Mouse (Mus musculus): ENCODE measurements around the gene Olfr1371. TPM values are rescaled to one million over a fixed set of nuclear protein-coding genes. Genes with fewer than 3 reads are reported as not detected.
"Not testable (repeated sequence)": the region's sequence is repeated elsewhere in the genome, so short reads cannot be mapped to it uniquely, and the experiment has no call there.

The Olfr1371 gene
- polyA plus RNA-seq, 1 experiment from 2014 or later, result not detected

DNA sequence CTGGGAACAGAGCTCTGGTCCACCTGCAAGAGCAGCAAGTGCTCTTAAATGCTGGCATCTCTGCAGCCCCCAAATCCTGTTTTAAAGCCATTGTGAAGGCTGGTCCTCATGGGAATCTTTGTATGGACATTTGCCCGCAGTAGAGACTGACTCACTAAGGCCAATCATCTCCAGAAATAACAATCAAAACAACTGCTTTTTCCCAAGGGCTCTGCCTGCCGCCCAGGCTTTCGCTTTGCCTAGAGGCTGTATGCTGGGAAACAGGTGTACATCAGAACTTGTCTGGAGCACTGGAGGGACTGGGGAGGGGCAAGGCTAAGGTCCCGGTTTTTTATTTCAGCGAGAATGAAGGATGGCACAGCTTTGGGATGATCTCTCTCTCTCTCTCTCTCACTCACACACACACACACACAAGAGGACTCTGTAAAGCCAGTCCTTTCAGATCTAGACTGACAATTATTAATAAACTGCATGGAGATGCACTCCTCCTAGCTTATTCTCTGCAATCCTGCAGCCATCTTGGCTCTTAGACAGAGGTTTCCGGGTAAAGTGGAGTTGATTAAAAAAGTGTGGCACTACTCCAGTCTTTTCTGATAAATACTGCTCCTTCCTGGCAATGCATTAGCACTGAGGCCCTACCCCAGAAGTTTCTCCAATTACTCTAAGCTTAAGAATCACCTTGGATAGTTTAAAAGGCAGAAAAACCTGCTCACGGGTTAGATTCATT, 15.1 kb upstream of the Olfr1371 start:
- Histone ChIP-seq H3K4me2 (ENCODE audit: low read depth, low read length) (no peak overlapping the region), H3K27me3 (ENCODE audit: control insufficient read depth, insufficient read depth, low read length) (no peaks in the 10 kb centered on the region), H3K9me3 (replicated peaks; ENCODE audit: control insufficient read depth, low read length) (no peaks in the 10 kb centered on the region), H3K4me3 (ENCODE audit: low read length) (no peak overlapping the region), H3K27ac (ENCODE audit: low read length) (no peak overlapping the region), H3K36me3 (ENCODE audit: control insufficient read depth, insufficient read depth) (no peaks in the 10 kb centered on the region), H3K4me1 (ENCODE audit: control insufficient read depth, insufficient read depth, low read length) (peaks cover 16% of the 10 kb centered on the region), H3K9ac (ENCODE audit: low read length) (no peak overlapping the region)
- WGBS, result 68% methylated on average over 7 of the region's 7 CpGs
- no peak for ATAC-seq (replicated peaks; ENCODE audit: extremely low read depth, insufficient read depth, low FRiP score)

GRCm38 (mm10) chr11:52227466-52228226, 13.9 kb upstream of the Olfr1371 start:
- Histone ChIP-seq H3K9me3 (replicated peaks; ENCODE audit: control insufficient read depth, low read length) (no peaks in the 10 kb centered on the region), H3K27ac (ENCODE audit: low read length) (no peak overlapping the region), H3K4me1 (ENCODE audit: control insufficient read depth, insufficient read depth, low read length) (peaks cover 6% of the 10 kb centered on the region; the same call in 1 of the 2 replicates), H3K36me3 (ENCODE audit: control insufficient read depth, insufficient read depth) (no peaks in the 10 kb centered on the region), H3K27me3 (ENCODE audit: control insufficient read depth, insufficient read depth, low read length) (no peaks in the 10 kb centered on the region), H3K4me2 (ENCODE audit: low read depth, low read length) (no peak overlapping the region), H3K9ac (ENCODE audit: low read length) (no peak overlapping the region), H3K4me3 (ENCODE audit: low read length) (no peak overlapping the region)
- WGBS, result 73% methylated on average over 13 of the region's 13 CpGs
- no peak for ATAC-seq (replicated peaks; ENCODE audit: extremely low read depth, insufficient read depth, low FRiP score)

GRCm38 (mm10) chr11:52227053-52227452, 13.3 kb upstream of the Olfr1371 start:
- Histone ChIP-seq H3K9me3 (replicated peaks; ENCODE audit: control insufficient read depth, low read length) (no peaks in the 10 kb centered on the region), H3K9ac (ENCODE audit: low read length) (no peak overlapping the region), H3K27ac (ENCODE audit: low read length) (no peak overlapping the region), H3K4me1 (ENCODE audit: control insufficient read depth, insufficient read depth, low read length) (peaks cover 6% of the 10 kb centered on the region; the same call in 1 of the 2 replicates), H3K4me2 (ENCODE audit: low read depth, low read length) (no peak overlapping the region), H3K27me3 (ENCODE audit: control insufficient read depth, insufficient read depth, low read length) (no peaks in the 10 kb centered on the region), H3K36me3 (ENCODE audit: control insufficient read depth, insufficient read depth) (no peaks in the 10 kb centered on the region), H3K4me3 (ENCODE audit: low read length) (no peak overlapping the region)
- ATAC-seq (replicated peaks; ENCODE audit: extremely low read depth, insufficient read depth, low FRiP score), result no peak
- 75% methylated on average over 3 of the region's 3 CpGs for WGBS

- ATAC-seq (replicated peaks; ENCODE audit: extremely low read depth, insufficient read depth, low FRiP score), result no peak
- no peak overlapping the region for H3K9ac ChIP-seq (ENCODE audit: low read length)
- WGBS, result 51% methylated on average over 3 of the region's 3 CpGs
- H3K4me3 ChIP-seq (ENCODE audit: low read length), result no peak overlapping the region
- H3K27me3 ChIP-seq (ENCODE audit: control insufficient read depth, insufficient read depth, low read length), result no peaks in the 10 kb centered on the region
- no peak overlapping the region for H3K4me2 ChIP-seq (ENCODE audit: low read depth, low read length)
- no peaks in the 10 kb centered on the region for H3K9me3 ChIP-seq (replicated peaks; ENCODE audit: control insufficient read depth, low read length)
- H3K4me1 ChIP-seq (ENCODE audit: control insufficient read depth, insufficient read depth, low read length), result peaks cover 6% of the 10 kb centered on the region; the same call in 1 of the 2 replicates
- no peaks in the 10 kb centered on the region for H3K36me3 ChIP-seq (ENCODE audit: control insufficient read depth, insufficient read depth)
- H3K27ac ChIP-seq (ENCODE audit: low read length), result no peak overlapping the region
These were observed 12.3 kb upstream of the Olfr1371 start for GRCm38 (mm10) chr11:52225986-52226599.

GRCm38 (mm10) chr11:52223968-52224682, 10.3 kb upstream of the Olfr1371 start:
- Histone ChIP-seq H3K4me1 (ENCODE audit: control insufficient read depth, insufficient read depth, low read length) (0 out of 2 replicates have a peak, but pooled peaks cover 3% of the 10 kb centered on the region), H3K36me3 (ENCODE audit: control insufficient read depth, insufficient read depth) (no peaks in the 10 kb centered on the region), H3K27ac (ENCODE audit: low read length) (no peak overlapping the region), H3K27me3 (ENCODE audit: control insufficient read depth, insufficient read depth, low read length) (no peaks in the 10 kb centered on the region), H3K4me3 (ENCODE audit: low read length) (peak overlapping the region; percentile 36), H3K9ac (ENCODE audit: low read length) (peak overlapping the region; percentile 38; the same call in 1 of the 2 replicates), H3K9me3 (replicated peaks; ENCODE audit: control insufficient read depth, low read length) (no peaks in the 10 kb centered on the region), H3K4me2 (ENCODE audit: low read depth, low read length) (peak overlapping the region; percentile 69)
- ATAC-seq (replicated peaks; ENCODE audit: extremely low read depth, insufficient read depth, low FRiP score), result no peak
- 7% methylated on average over 19 of the region's 19 CpGs for WGBS

DNA sequence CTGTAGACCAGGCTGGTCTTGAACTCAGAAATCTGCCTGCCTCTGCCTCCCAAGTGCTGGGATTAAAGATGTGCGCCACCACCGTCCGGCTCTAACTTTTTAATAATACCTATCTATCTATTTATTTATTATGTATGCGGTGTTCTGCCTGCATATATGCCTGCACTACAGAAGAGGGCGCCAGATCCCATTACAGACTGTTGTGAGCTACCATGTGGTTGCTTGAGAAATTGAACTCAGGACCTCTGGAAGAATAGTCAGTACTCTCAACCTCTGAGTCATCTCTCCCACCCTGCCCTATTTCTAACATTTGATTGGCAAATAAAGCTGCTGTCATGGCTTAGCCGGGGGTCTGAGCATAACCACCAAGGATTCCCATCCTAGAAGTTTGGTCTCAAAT, 9.1 kb upstream of the Olfr1371 start:
- 0 out of 2 replicates have a peak, but pooled peaks cover 3% of the 10 kb centered on the region for H3K4me1 ChIP-seq (ENCODE audit: control insufficient read depth, insufficient read depth, low read length)
- H3K27me3 ChIP-seq (ENCODE audit: control insufficient read depth, insufficient read depth, low read length), result no peaks in the 10 kb centered on the region
- no peak overlapping the region for H3K4me2 ChIP-seq (ENCODE audit: low read depth, low read length)
- H3K36me3 ChIP-seq (ENCODE audit: control insufficient read depth, insufficient read depth), result no peaks in the 10 kb centered on the region
- no peak for ATAC-seq (replicated peaks; ENCODE audit: extremely low read depth, insufficient read depth, low FRiP score)
- H3K27ac ChIP-seq (ENCODE audit: low read length), result no peak overlapping the region
- WGBS, result 72% methylated on average over 6 of the region's 6 CpGs
- H3K9me3 ChIP-seq (replicated peaks; ENCODE audit: control insufficient read depth, low read length), result no peaks in the 10 kb centered on the region
- no peak overlapping the region for H3K9ac ChIP-seq (ENCODE audit: low read length)
- H3K4me3 ChIP-seq (ENCODE audit: low read length), result no peak overlapping the region

DNA sequence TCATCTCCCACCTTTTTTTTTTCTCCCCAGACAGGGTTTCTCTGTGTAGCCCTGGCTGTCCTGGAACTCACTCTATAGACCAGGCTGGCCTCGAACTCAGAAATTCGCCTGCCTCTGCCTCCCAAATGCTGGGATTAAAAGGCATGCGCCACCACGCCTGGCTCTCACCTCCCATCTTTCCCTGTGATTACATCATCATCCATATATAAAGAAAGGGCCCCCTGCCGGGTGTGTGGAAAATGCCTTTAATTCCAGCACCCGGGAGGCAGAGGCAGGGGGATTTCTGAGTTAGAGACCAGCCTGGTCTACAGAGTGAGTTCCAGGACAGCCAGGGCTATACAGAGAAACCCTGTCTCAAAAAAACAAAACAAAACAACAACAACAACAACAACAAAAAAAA, 8.1 kb upstream of the Olfr1371 start:
- H3K4me2 ChIP-seq (ENCODE audit: low read depth, low read length); H3K4me3 ChIP-seq (ENCODE audit: low read length); H3K4me1 ChIP-seq (ENCODE audit: control insufficient read depth, insufficient read depth, low read length); ATAC-seq (replicated peaks; ENCODE audit: extremely low read depth, insufficient read depth, low FRiP score); H3K36me3 ChIP-seq (ENCODE audit: control insufficient read depth, insufficient read depth); H3K9me3 ChIP-seq (replicated peaks; ENCODE audit: control insufficient read depth, low read length); H3K27ac ChIP-seq (ENCODE audit: low read length); H3K9ac ChIP-seq (ENCODE audit: low read length); H3K27me3 ChIP-seq (ENCODE audit: control insufficient read depth, insufficient read depth, low read length): not testable (repeated sequence)
- WGBS, result 77% methylated on average over 6 of the region's 6 CpGs

DNA sequence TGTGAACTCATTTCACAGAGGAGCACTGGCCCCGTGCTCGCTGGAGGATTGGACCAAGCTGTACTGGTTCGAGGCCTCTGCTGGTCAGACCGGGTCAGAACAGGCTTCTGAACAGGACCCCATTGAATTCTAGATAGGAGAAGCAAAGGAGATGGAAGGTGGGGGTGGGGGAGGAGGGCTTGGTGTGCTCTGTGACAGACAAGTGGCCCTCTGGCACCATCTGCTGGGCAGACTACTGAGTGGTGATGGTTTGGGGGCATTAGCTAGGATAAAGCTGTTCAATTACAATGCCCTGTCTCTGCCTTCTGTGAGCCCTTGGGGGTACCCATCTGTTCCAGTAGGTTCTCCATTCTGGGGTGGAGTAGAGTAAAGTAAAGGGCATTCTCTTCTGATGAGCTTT, 6.5 kb upstream of the Olfr1371 start:
- WGBS, result 9% methylated on average over 4 of the region's 4 CpGs

More for the DNA sequence above, 6.5 kb upstream of the Olfr1371 start:
- H3K27me3 ChIP-seq (ENCODE audit: control insufficient read depth, insufficient read depth, low read length), result no peaks in the 10 kb centered on the region
- no peak overlapping the region for H3K9ac ChIP-seq (ENCODE audit: low read length)
- H3K36me3 ChIP-seq (ENCODE audit: control insufficient read depth, insufficient read depth), result no peaks in the 10 kb centered on the region
- H3K4me3 ChIP-seq (ENCODE audit: low read length), result no peak overlapping the region
- 0 out of 2 replicates have a peak, but pooled peaks cover 3% of the 10 kb centered on the region for H3K4me1 ChIP-seq (ENCODE audit: control insufficient read depth, insufficient read depth, low read length)
- no peaks in the 10 kb centered on the region for H3K9me3 ChIP-seq (replicated peaks; ENCODE audit: control insufficient read depth, low read length)
- ATAC-seq (replicated peaks; ENCODE audit: extremely low read depth, insufficient read depth, low FRiP score), result peak; percentile 58; the same call in 1 of the 2 replicates
- H3K4me2 ChIP-seq (ENCODE audit: low read depth, low read length), result no peak overlapping the region
- no peak overlapping the region for H3K27ac ChIP-seq (ENCODE audit: low read length)

All from heart, embryonic 16.5 days (tissue).